In the genomic region with DNA sequence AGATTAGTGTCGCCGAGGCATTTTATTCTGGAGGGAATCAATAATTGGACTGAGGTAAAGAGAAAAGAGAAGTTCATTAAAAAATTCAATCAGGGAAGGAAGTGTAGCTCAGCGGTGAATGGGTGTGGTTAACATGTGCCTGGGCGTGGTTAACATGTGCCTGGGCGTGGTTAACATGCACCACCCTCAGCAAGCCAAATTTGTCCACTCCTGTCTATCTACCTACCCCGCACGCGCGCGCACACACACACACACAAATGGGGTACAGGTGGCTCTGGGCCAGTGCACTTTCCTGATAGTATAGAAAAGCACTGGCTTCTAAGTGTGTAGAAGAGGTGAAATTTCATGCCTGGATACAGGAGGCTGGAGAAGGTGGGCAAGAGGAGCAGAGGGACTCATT, we compare ENCODE assay signal across 18 mouse cellular contexts. TPM values are rescaled to one million over a fixed set of nuclear protein-coding genes. Genes with fewer than 3 reads are reported as not detected.
DNase-seq lines count a peak whose midpoint lies in the region; ATAC-seq and TF ChIP-seq lines count a peak whose summit lies in the region.
"Had no signal": no experiment of that assay in that cellular context is flagged by ENCODE, and none has a peak within 500 bp of the region (broad histone marks: within the 10 kb centered on the region; RNA-seq: fewer than 3 reads in every experiment).

No protein-coding gene starts in this region.

- H3K36me3 ChIP-seq in liver, embryonic 13.5 days = no peaks in the 10 kb centered on the region
- no peaks in the 10 kb centered on the region for H3K36me3 ChIP-seq in midbrain, postnatal 0 days (ENCODE audit: insufficient read depth, low read length)
- no peaks in the 10 kb centered on the region for H3K36me3 ChIP-seq in intestine, embryonic 16.5 days (ENCODE audit: control insufficient read depth, insufficient read depth, low read length)
- H3K36me3 ChIP-seq: heart, embryonic 13.5 days; hindbrain, embryonic 12.5 days; limb, embryonic 10.5 days; lung, embryonic 15.5 days had no signal

- peaks cover 24% of the 10 kb centered on the region for H3K4me1 ChIP-seq in liver, embryonic 13.5 days (replicated peaks)
- H3K4me1 ChIP-seq in midbrain, postnatal 0 days (ENCODE audit: insufficient read depth, low read length) = no peaks in the 10 kb centered on the region
- H3K4me1 ChIP-seq in intestine, embryonic 16.5 days (ENCODE audit: control insufficient read depth, insufficient read depth, low read length) = no peaks in the 10 kb centered on the region
- H3K4me1 ChIP-seq: hindbrain, embryonic 12.5 days; limb, embryonic 10.5 days had no signal

- no peak overlapping the region for H3K4me3 ChIP-seq in liver, embryonic 13.5 days (replicated peaks)
- no peak overlapping the region for H3K4me3 ChIP-seq in midbrain, postnatal 0 days (ENCODE audit: low read depth, low read length)
- H3K4me3 ChIP-seq in intestine, embryonic 16.5 days (ENCODE audit: low read length) = no peak overlapping the region
- H3K4me3 ChIP-seq: heart, embryonic 13.5 days; hindbrain, embryonic 12.5 days; limb, embryonic 10.5 days; lung, embryonic 15.5 days; megakaryocyte, embryonic 14.5 days had no signal

- no peak overlapping the region for H3K9ac ChIP-seq in liver, embryonic 13.5 days
- no peak overlapping the region for H3K9ac ChIP-seq in midbrain, postnatal 0 days (replicated peaks; ENCODE audit: low read length, poor library complexity, severe bottlenecking)
- H3K9ac ChIP-seq in intestine, embryonic 16.5 days (ENCODE audit: low read depth, low read length) = no peak overlapping the region
- H3K9ac ChIP-seq: heart, embryonic 13.5 days; hindbrain, embryonic 12.5 days; lung, embryonic 15.5 days had no signal

- peak overlapping the region; percentile 32 for H3K4me2 ChIP-seq in liver, embryonic 13.5 days
- H3K4me2 ChIP-seq in midbrain, postnatal 0 days (ENCODE audit: low read depth, low read length, poor library complexity, severe bottlenecking) = no peak overlapping the region
- no peak overlapping the region for H3K4me2 ChIP-seq in intestine, embryonic 16.5 days (ENCODE audit: low read depth, low read length)
- H3K4me2 ChIP-seq: heart, embryonic 13.5 days; hindbrain, embryonic 12.5 days; lung, embryonic 15.5 days had no signal

- peaks cover 27% of the 10 kb centered on the region for H3K27me3 ChIP-seq in liver, embryonic 13.5 days
- H3K27me3 ChIP-seq in midbrain, postnatal 0 days (ENCODE audit: insufficient read depth, low read length) = no peaks in the 10 kb centered on the region
- 0 out of 2 replicates have a peak, but pooled peaks cover 3% of the 10 kb centered on the region for H3K27me3 ChIP-seq in intestine, embryonic 16.5 days (replicated peaks; ENCODE audit: control insufficient read depth, insufficient read depth, low read length)
- H3K27me3 ChIP-seq: heart, embryonic 13.5 days; lung, embryonic 15.5 days had no signal

- H3K9me3 ChIP-seq in liver, embryonic 13.5 days (replicated peaks) = no peaks in the 10 kb centered on the region
- no peaks in the 10 kb centered on the region for H3K9me3 ChIP-seq in midbrain, postnatal 0 days (ENCODE audit: low read length)
- no peaks in the 10 kb centered on the region for H3K9me3 ChIP-seq in intestine, embryonic 16.5 days (ENCODE audit: control insufficient read depth, low read length)
- H3K9me3 ChIP-seq: heart, embryonic 13.5 days; hindbrain, embryonic 12.5 days; limb, embryonic 10.5 days; lung, embryonic 15.5 days; megakaryocyte, embryonic 14.5 days had no signal

- peak; percentile 80 for DNase-seq in R1 (ENCODE audit: low read depth, low spot score)
- peak; percentile 48 for DNase-seq in c-Kit-positive CD71-positive TER-119-negative erythroid progenitor cells, embryonic 14.5 days (ENCODE audit: low read depth)
- peak; percentile 58 for DNase-seq in liver, embryonic 13.5 days
- DNase-seq in spleen, postnatal 36 days (ENCODE audit: low spot score in 2 of 2) = peak; percentile 21 to 37
- no peak for DNase-seq in heart, postnatal 4 days
- no peak for DNase-seq in midbrain, postnatal 0 days (ENCODE audit: low spot score)
- DNase-seq: adrenal gland, postnatal 25 days; cerebellum, adult 11 months; gastrocnemius, postnatal 14 days; kidney, adult 11 months; kidney, postnatal 36 days had no signal

- no peak for TF ChIP-seq CTCF in midbrain, postnatal 0 days (IDR thresholded peaks at IDR 0.05)

- WGBS in liver, embryonic 13.5 days (ENCODE audit: insufficient replicate concordance) = 43% methylated on average over 10 of the region's 10 CpGs
- WGBS in midbrain, postnatal 0 days = 89% methylated on average over 10 of the region's 10 CpGs
- 87% methylated on average over 10 of the region's 10 CpGs for WGBS in intestine, embryonic 16.5 days

- peak; percentile 90 for ATAC-seq in liver, embryonic 13.5 days (ENCODE audit: low read depth)
- no peak for ATAC-seq in midbrain, postnatal 0 days (ENCODE audit: low FRiP score)
- ATAC-seq in intestine, embryonic 16.5 days = no peak
- ATAC-seq: forebrain, embryonic 14.5 days had no signal

- H3K27ac ChIP-seq in liver, embryonic 13.5 days = no peak overlapping the region
- H3K27ac ChIP-seq in midbrain, postnatal 0 days (ENCODE audit: low read depth, low read length) = no peak overlapping the region
- no peak overlapping the region for H3K27ac ChIP-seq in intestine, embryonic 16.5 days (ENCODE audit: low read length)
- H3K27ac ChIP-seq: heart, embryonic 13.5 days; hindbrain, embryonic 12.5 days; limb, embryonic 10.5 days; lung, embryonic 15.5 days had no signal

RNA-seq across cellular contexts. Expression of gene Siah1a, which starts 19.4 kb away (rescaled TPM):
- 16.1 and 17.0 TPM in 2 replicates for polyA plus RNA-seq in liver, embryonic 13.5 days (2015; fragmentation: Nextera tagmentation; extraction: Ambion mirVana)
- 10 to 100 TPM; 30.2 to 31.2 TPM for total RNA-seq in heart, postnatal 4 days (2021)
- 72.7 and 82.6 TPM in 2 replicates for total RNA-seq in midbrain, postnatal 0 days (2014; rRNA removed)
- 58.4 and 63.3 TPM in 2 replicates for polyA plus RNA-seq in midbrain, postnatal 0 days (2015; fragmentation: Nextera tagmentation; extraction: Ambion mirVana)
- polyA plus RNA-seq in intestine, embryonic 16.5 days (2015; fragmentation: Nextera tagmentation; extraction: Ambion mirVana) = 16.3 and 21.7 TPM in 2 replicates

RNA-seq across cellular contexts. Expression of gene Gm10638, which starts 19.7 kb away (rescaled TPM):
- polyA plus RNA-seq in liver, embryonic 13.5 days (2015; fragmentation: Nextera tagmentation; extraction: Ambion mirVana) = 1.1 and 1.3 TPM in 2 replicates
- total RNA-seq in heart, postnatal 4 days (2021) = 1 to 10 TPM; 3.0 to 3.6 TPM
- total RNA-seq in midbrain, postnatal 0 days (2014; rRNA removed) = 1.5 and 1.9 TPM in 2 replicates
- polyA plus RNA-seq in midbrain, postnatal 0 days (2015; fragmentation: Nextera tagmentation; extraction: Ambion mirVana) = 6.1 TPM in 2 replicates
- 0.91 and 2.1 TPM in 2 replicates for polyA plus RNA-seq in intestine, embryonic 16.5 days (2015; fragmentation: Nextera tagmentation; extraction: Ambion mirVana)

Comparison
In these comparisons a context has a peak if more than half of its experiments do, and no peak if none do; other contexts are left out.
1. DNase-seq: peak in R1 (single experiment), c-Kit-positive CD71-positive TER-119-negative erythroid progenitor cells, embryonic 14.5 days (single experiment), liver, embryonic 13.5 days (single experiment) and spleen, postnatal 36 days (2 of 2); none in heart, postnatal 4 days (single experiment) and midbrain, postnatal 0 days (single experiment).